Mouse (Mus musculus): ENCODE measurements at regions not wholly inside any gene's neighbourhood (a gene's known extent, or its start where the extent isn't known, plus 50 kb on each side); places are given as distances from the start of the nearest gene placed in this dataset.
A peak's percentile ranks its signal among the peaks of the same experiment; 100 is the strongest.

DNA sequence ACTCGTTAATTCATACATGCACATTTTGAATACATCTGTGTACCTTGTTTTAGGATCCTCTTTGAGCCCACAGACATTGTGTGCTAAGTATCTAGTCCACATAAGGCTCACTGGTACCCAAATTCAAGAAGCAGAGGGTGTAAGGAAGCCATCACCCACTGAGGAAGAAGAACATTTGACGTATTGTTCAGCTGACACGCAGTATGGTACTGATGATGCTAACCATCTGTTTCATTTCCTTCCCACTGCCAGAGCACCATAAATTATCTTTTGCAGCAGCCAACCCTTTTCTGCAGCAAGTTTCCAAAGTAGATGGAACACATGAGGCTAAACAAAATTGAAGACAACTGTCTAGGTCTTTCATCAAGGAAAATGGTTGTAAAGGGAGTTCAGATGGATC, 285.6 kb upstream of the Lrrn1 start:
- ATAC-seq (replicated peaks): no peak
- no peaks in the 10 kb centered on the region for H3K9me3 ChIP-seq
- WGBS: 87% methylated on average over 3 of the region's 3 CpGs

DNA sequence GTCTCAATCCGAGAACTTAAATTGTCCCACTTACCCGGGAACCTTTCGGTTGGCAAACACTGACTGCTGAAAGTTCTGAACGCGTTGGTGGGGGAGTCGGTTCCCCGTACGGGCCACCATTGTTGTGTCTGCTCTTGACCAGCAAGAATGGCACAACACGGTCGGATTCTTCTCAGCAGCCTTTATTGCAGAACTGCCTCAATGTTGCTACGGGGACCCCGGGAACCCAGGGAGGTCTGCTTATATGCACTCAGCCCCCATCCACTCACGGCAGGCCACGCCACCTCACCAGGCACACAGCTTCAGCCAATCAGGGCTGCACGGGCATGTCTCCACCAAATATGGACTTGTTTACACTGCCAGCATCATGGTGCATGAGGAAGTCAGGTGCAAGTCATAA, 249.2 kb upstream of the Lrrn1 start:
- no peak overlapping the region for H3K9ac ChIP-seq
- H3K4me2 ChIP-seq: no peak overlapping the region
- no peak for ATAC-seq (replicated peaks)
- H3K4me3 ChIP-seq: no peak overlapping the region
- WGBS: 96% methylated on average over 15 of the region's 15 CpGs
- no peak overlapping the region for H3K27ac ChIP-seq
- H3K27me3 ChIP-seq (replicated peaks): no peaks in the 10 kb centered on the region
- H3K36me3 ChIP-seq (replicated peaks): no peaks in the 10 kb centered on the region
- no peaks in the 10 kb centered on the region for H3K4me1 ChIP-seq
- H3K9me3 ChIP-seq: no peaks in the 10 kb centered on the region

More for the DNA sequence above, 285.6 kb upstream of the Lrrn1 start:
- no peak overlapping the region for H3K4me3 ChIP-seq
- H3K9ac ChIP-seq: no peak overlapping the region
- no peak overlapping the region for H3K27ac ChIP-seq
- no peaks in the 10 kb centered on the region for H3K36me3 ChIP-seq (replicated peaks)
- no peaks in the 10 kb centered on the region for H3K4me1 ChIP-seq
- no peak overlapping the region for H3K4me2 ChIP-seq
- H3K27me3 ChIP-seq (replicated peaks): no peaks in the 10 kb centered on the region

DNA sequence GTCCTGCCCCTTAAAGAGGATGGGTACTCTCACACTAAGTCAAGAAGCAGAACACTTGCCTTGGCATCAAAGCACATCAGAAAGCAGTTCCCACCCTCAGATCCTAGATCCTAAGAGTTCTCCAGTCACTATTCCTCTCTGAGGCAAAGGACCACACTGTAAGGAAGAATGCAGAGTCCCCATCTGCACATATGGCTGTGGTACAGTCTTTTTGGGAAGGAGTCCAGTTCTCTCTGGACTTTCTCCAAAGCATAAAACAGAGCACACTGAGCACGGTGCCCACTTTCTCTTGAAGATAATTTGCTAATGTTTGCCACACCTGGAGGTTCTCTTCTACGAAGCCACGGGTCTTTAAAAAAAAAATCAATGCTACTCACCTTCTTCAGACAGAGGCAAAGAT, 238.7 kb upstream of the Lrrn1 start:
- Histone ChIP-seq H3K4me3 (no peak overlapping the region), H3K4me1 (no peaks in the 10 kb centered on the region), H3K27ac (no peak overlapping the region), H3K27me3 (replicated peaks) (no peaks in the 10 kb centered on the region), H3K9ac (no peak overlapping the region), H3K36me3 (replicated peaks) (no peaks in the 10 kb centered on the region), H3K9me3 (no peaks in the 10 kb centered on the region), H3K4me2 (no peak overlapping the region)
- 76% methylated on average over 3 of the region's 3 CpGs for WGBS
- no peak for ATAC-seq (replicated peaks)

DNA sequence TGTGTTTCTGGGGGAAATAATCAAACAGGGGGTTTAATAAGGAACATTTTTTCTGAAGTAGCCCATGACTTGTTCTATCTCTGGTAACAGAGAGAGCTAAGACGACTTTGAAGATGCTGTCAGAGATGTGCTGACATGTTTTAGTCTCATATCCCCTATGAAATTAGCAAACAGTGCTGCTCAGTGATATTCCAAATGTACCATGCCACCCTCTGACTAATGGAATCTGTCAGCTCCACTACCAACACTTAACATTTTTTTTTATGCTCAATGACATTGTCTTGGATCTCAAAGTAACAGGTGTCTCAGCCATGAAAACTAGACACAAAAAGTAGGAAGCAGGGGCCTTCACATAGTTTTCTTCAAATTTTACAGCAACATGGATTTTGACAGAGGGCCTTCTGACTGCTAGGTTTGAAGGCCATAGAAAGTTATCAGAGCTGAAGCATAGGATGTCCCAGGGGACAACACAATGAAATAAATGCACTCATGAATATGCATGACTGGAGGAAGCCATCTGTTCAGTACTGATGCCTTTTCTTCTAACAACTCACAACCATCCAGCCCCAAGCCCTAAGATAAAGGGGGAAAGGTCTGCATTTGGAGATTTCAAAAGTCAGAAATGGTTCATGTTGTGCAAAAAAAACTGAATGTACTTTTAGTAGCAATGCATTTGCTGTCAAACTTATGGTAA, 225.7 kb upstream of the Lrrn1 start:
- no peak overlapping the region for H3K4me3 ChIP-seq
- no peak; the same call in 1 of the 2 replicates for ATAC-seq (replicated peaks)

DNA sequence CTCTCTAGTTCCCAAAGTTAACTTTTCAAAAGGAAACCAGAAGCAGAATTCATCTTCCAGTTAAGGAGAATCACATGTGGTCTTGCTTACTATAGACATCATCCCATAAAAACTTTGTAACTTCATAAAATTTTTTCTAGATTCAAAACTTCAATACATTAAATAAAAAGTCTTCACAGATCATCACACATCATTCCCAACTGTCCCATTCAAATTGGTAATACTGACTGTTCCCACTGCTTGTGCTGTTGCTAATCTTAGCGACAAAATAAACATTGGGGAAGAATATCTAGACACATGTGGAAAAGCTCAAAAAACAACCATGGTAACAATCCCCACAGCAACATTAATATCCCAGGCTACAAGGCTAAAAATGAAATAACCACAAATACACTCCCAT, 210.0 kb upstream of the Lrrn1 start:
- WGBS: 89% methylated on average over 1 of the region's 1 CpGs
- no peaks in the 10 kb centered on the region for H3K36me3 ChIP-seq (replicated peaks)
- H3K27ac ChIP-seq: no peak overlapping the region
- no peaks in the 10 kb centered on the region for H3K4me1 ChIP-seq
- no peak overlapping the region for H3K4me3 ChIP-seq
- no peaks in the 10 kb centered on the region for H3K27me3 ChIP-seq (replicated peaks)
- no peak overlapping the region for H3K9ac ChIP-seq
- no peaks in the 10 kb centered on the region for H3K9me3 ChIP-seq
- no peak for ATAC-seq (replicated peaks)
- H3K4me2 ChIP-seq: no peak overlapping the region

More for the DNA sequence above, 225.7 kb upstream of the Lrrn1 start:
- Histone ChIP-seq H3K27ac (no peak overlapping the region), H3K4me1 (no peaks in the 10 kb centered on the region), H3K36me3 (replicated peaks) (no peaks in the 10 kb centered on the region), H3K9me3 (no peaks in the 10 kb centered on the region), H3K27me3 (replicated peaks) (no peaks in the 10 kb centered on the region), H3K4me2 (no peak overlapping the region), H3K9ac (no peak overlapping the region)
- 78% methylated on average over 1 of the region's 1 CpGs for WGBS

DNA sequence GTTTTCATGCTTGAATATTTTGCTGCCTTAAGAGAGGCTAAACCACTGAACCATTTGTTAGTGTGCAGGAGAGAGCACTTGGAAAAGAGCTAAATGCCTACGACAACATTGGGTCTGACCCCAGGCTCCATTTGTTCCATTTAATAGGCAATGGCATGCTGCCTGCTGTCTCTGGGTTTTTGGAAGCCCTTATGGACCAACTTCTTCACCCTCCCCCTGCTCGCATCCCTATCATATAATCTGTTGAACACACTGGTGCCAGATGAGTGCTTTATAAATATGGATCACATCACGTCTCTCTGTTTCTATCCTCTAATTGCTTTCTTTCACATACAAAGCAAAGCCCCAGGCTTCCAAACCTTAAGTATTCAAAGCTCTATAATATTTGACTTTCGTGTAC, 179.1 kb upstream of the Lrrn1 start:
- Histone ChIP-seq H3K9ac (no peak overlapping the region), H3K36me3 (replicated peaks) (no peaks in the 10 kb centered on the region), H3K9me3 (no peaks in the 10 kb centered on the region), H3K27me3 (replicated peaks) (no peaks in the 10 kb centered on the region), H3K4me2 (no peak overlapping the region), H3K27ac (no peak overlapping the region), H3K4me3 (no peak overlapping the region), H3K4me1 (no peaks in the 10 kb centered on the region)
- 44% methylated on average over 4 of the region's 4 CpGs for WGBS
- no peak for ATAC-seq (replicated peaks)

DNA sequence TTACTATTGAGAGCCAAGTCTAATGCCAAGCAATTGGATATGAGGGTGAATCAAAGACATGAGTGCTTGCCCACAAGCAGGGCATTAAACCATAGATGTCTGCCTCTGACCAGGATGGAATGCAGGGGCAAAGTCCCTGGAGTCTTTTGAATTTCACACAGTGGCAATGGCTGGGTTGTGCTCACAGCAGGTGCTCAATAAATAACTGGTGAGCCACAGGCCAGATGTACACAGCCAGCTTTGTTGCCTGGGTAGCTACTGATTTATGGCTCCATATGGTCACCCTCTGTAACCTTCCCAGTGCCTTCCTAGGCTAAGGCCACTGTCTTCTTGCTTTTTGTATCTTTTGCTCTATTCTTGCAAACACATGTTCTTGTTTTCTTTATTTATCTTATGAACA, 154.3 kb upstream of the Lrrn1 start:
- Histone ChIP-seq H3K9ac (no peak overlapping the region), H3K4me3 (no peak overlapping the region), H3K36me3 (replicated peaks) (no peaks in the 10 kb centered on the region), H3K4me2 (no peak overlapping the region), H3K27ac (no peak overlapping the region), H3K27me3 (replicated peaks) (no peaks in the 10 kb centered on the region), H3K9me3 (no peaks in the 10 kb centered on the region), H3K4me1 (no peaks in the 10 kb centered on the region)
- no peak for ATAC-seq (replicated peaks)

DNA sequence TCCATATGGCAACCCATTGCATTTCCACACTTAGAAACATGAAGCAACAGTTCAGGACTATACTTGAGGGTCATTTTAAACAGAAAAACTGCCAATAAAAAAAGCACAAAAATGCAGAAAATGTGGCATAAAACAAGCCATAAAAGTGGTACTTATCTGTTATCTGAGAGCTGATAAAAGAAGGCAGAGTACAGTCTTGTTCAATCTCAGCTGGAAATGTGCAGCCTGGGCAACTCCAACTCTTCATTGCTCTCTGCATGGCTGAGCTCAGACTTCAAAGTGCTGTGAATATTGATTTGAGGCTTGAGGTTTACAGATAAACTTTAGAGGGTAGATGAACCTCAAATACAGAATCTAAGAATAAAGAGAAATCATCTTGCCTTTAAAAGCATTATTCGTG, 151.1 kb upstream of the Lrrn1 start:
- H3K4me1 ChIP-seq: no peaks in the 10 kb centered on the region
- no peak overlapping the region for H3K27ac ChIP-seq
- WGBS: 80% methylated on average over 1 of the region's 1 CpGs
- no peaks in the 10 kb centered on the region for H3K36me3 ChIP-seq (replicated peaks)
- H3K27me3 ChIP-seq (replicated peaks): no peaks in the 10 kb centered on the region
- no peak for ATAC-seq (replicated peaks)
- no peak overlapping the region for H3K9ac ChIP-seq
- no peaks in the 10 kb centered on the region for H3K9me3 ChIP-seq
- no peak overlapping the region for H3K4me3 ChIP-seq
- H3K4me2 ChIP-seq: no peak overlapping the region

DNA sequence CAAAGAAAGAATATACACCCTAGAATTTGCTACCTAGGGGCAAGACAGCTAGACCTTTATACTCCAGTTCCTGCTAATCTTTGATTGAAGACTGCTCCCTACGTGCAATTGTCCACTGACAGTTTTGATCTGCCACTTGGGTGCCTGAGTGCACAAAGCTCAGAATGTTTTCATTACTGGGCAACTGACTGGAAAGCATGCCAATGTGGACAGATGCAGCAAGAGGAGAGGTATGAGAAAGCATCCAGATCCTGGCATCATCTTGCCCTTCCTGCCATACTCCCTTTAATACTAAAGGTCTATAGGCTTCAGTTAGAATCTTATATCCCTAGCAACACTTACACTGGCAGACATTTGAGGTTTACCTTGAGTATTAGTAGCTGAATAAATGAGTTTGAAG, 148.9 kb upstream of the Lrrn1 start:
- Histone ChIP-seq H3K9me3 (no peaks in the 10 kb centered on the region), H3K4me3 (no peak overlapping the region), H3K4me1 (no peaks in the 10 kb centered on the region), H3K9ac (no peak overlapping the region), H3K27me3 (replicated peaks) (no peaks in the 10 kb centered on the region), H3K4me2 (no peak overlapping the region), H3K27ac (no peak overlapping the region), H3K36me3 (replicated peaks) (no peaks in the 10 kb centered on the region)
- no peak for ATAC-seq (replicated peaks)
- 71% methylated on average over 1 of the region's 1 CpGs for WGBS

DNA sequence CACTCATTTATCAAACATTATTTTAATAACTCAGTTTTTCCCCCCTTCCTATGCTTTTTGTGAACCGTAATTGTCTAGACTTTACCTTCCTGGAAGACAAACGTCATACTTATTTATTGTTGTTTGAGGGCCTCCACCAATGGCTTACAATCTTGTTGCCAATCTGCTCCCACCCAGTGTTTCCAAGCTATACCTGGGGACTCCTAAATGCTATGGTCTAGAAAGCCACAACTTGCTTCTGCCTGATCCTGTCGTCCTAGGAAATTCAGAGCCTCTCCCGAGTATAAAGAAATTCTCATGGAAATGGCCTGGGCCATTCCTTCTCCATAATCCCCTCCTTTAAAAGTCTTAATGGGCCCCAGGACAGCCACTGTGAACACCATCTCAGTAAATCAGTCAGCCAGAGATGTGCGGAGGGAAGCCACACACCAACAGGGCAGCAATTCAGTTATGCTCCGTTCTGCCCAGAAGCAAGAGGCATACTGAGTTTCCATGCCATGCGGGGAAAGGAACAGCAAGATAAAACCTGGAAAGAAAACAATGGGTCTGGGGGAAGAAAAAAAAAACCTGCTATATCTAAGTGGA, 143.4 kb upstream of the Lrrn1 start:
- Histone ChIP-seq H3K27me3 (replicated peaks) (no peaks in the 10 kb centered on the region), H3K36me3 (replicated peaks) (no peaks in the 10 kb centered on the region), H3K4me1 (no peaks in the 10 kb centered on the region), H3K4me2 (no peak overlapping the region), H3K27ac (no peak overlapping the region), H3K9me3 (no peaks in the 10 kb centered on the region), H3K4me3 (no peak overlapping the region), H3K9ac (no peak overlapping the region)
- 52% methylated on average over 7 of the region's 7 CpGs for WGBS
- no peak for ATAC-seq (replicated peaks)

DNA sequence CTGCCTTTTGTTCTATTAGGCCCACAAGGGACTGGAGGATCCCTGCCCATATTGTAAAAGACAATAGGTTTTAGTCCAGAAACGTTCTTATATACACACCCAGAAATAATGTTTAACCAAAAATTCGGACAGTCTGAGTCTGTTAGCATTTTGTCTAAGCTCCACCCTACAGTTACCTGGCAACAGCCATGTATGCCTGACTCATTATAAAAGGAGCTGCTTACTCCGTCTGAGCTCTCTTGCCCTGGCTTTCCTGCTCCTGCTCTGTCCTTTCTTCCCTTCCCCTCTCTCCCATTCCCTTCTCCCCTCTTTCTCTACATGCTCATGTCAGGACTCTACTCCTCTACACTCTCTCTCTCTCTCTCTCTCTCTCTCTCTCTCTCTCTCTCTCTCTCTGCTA, 139.7 kb upstream of the Lrrn1 start:
- Histone ChIP-seq H3K27ac (no peak overlapping the region), H3K4me3 (no peak overlapping the region), H3K27me3 (replicated peaks) (no peaks in the 10 kb centered on the region), H3K36me3 (replicated peaks) (no peaks in the 10 kb centered on the region), H3K4me2 (no peak overlapping the region), H3K9ac (no peak overlapping the region), H3K4me1 (no peaks in the 10 kb centered on the region), H3K9me3 (no peaks in the 10 kb centered on the region)
- peak; percentile 88; the same call in 1 of the 2 replicates for ATAC-seq (replicated peaks)
- WGBS: 40% methylated on average over 3 of the region's 3 CpGs

DNA sequence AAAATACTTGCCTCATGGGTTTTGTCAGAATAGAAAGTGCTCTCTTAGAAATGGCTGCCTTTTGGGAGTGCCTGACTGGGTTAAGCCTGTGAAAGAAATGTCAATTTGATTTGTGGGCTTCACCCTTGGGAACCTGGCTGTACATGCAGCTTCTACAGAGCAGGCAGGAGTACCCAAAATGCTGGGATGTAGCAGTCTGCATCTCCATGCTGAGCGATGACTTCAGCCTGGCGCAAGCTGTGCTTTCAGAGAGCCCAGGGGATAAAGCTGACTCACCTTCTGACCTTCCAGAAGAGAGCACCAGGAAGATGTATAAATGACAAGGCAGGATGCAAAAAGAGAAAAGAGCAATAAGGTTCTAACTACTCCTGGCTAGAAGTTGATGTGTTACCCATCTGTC, 135.0 kb upstream of the Lrrn1 start:
- ATAC-seq (replicated peaks): no peak

DNA sequence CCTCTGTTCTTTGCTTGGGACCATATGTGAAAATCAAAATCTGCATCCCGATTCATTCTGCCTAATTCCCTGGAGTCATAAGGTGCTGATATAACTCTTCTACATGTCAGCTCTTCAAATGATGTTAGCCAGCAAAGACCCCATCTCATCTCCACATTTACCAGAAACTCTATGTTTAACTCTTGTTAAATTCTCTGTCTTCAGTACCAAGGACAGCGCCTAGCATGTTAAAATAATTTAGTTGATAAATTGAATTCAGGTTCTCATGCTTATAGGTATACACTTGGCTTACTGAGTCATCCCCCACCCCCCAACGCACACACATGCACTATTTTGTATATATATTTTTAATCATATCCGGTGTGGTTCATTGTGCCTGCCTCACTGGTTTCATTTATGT, 113.8 kb upstream of the Lrrn1 start:
- no peak overlapping the region for H3K9ac ChIP-seq
- no peak overlapping the region for H3K4me3 ChIP-seq
- WGBS: 78% methylated on average over 4 of the region's 4 CpGs
- no peaks in the 10 kb centered on the region for H3K9me3 ChIP-seq
- no peak overlapping the region for H3K4me2 ChIP-seq
- H3K4me1 ChIP-seq: no peaks in the 10 kb centered on the region
- no peaks in the 10 kb centered on the region for H3K36me3 ChIP-seq (replicated peaks)
- H3K27me3 ChIP-seq (replicated peaks): no peaks in the 10 kb centered on the region
- ATAC-seq (replicated peaks): no peak
- no peak overlapping the region for H3K27ac ChIP-seq

More for the DNA sequence above, 135.0 kb upstream of the Lrrn1 start:
- H3K9ac ChIP-seq: no peak overlapping the region
- H3K4me1 ChIP-seq: no peaks in the 10 kb centered on the region
- no peak overlapping the region for H3K27ac ChIP-seq
- 72% methylated on average over 2 of the region's 2 CpGs for WGBS
- H3K9me3 ChIP-seq: no peaks in the 10 kb centered on the region
- H3K4me2 ChIP-seq: no peak overlapping the region
- no peak overlapping the region for H3K4me3 ChIP-seq
- H3K27me3 ChIP-seq (replicated peaks): no peaks in the 10 kb centered on the region
- H3K36me3 ChIP-seq (replicated peaks): no peaks in the 10 kb centered on the region

All from midbrain, embryonic 15.5 days (tissue).